Mouse (Mus musculus) urinary bladder, postnatal 10 days (tissue): ENCODE data around the gene Vmn1r29.
"Not testable (repeated sequence)": the region's sequence is repeated elsewhere in the genome, so short reads cannot be mapped to it uniquely, and the experiment has no call there.

Source experiments
- DNase-seq: peaks from one replicate; pipeline ENCODE4 v3.0.0; 2022; ENCODE audit warnings: low spot score

Gene Vmn1r29

GRCm38 (mm10) chr6:58301249-58301648 is at the start of gene Vmn1r29:
TSS of gene Vmn1r29 (plus strand) at chr6:58301549.
- no peak for DNase-seq

GRCm38 (mm10) chr6:58261737-58262136 is 39.6 kb upstream of the Vmn1r29 start, which contains the start of gene Vmn1r28:
TSS of gene Vmn1r28 (plus strand) at chr6:58262037.
- no peak for DNase-seq

- DNase-seq: not testable (repeated sequence)
Measured at GRCm38 (mm10) chr6:58279661-58280060, 21.7 kb upstream of the Vmn1r29 start.

DNA sequence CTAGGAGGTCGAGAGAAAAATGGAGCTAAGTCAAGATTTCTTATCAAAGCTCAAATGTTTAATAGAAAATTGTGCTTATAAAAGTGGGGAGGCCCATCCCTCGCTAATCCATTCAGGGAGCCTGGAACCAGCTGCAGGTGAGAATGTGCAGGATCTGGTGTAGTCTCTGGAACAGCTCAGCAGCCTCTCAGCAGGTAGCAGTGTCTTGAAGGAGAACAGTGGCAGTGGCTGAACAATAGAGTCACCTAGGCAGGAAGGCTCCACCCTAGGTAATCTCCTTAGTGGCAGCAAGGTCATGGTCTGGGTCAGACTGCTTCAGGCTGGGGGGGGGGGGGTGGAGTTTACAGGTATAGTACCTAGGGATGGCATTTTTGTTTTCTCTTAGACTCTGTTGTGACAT is 9.1 kb upstream of the Vmn1r29 start:
- DNase-seq: no peak

DNA sequence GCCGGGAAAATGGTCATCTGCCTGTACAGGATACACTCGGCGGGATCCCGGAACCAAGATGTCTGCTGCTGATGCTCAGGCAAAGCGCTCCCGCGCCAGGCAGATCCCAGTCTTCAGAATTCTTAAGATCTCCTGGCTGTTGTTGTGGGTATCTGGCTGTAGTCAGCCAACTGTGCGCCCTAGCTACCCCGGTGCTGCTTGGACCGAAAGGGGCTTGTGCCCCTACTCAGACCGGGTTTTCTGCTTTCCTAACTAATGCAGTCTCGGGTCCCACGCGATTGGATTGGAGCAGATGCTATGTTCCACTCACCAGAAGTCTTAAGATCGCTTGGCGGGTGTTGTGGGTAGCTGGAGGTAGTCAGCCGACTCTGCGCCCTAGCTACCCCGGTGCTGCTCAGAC is 2.8 kb upstream of the Vmn1r29 start:
- not testable (repeated sequence) for DNase-seq

DNA sequence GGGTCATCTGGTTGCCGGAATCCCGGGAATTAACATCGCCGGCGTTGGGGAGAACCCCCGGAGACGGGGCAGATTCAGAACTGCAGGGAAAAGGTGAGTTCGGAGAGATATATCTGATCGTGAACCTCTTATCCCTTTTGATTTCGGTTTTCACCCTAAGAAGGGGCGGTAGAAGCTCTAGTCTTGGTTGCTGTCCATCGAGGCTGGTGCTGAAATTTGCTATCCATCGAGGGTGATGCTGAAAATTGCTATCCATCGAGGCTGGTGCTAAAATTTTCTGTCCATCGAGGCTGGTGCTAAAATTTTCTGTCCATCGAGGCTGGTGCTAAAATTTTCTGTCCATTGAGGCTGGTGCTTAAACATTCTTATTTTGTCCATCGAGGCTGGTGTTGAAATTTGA is 29.3 kb downstream of the Vmn1r29 start:
- DNase-seq: not testable (repeated sequence)
